Mouse (Mus musculus) layer of hippocampus, postnatal 25 days (tissue): ENCODE data around the gene Creld1. TPM values are rescaled to one million over a fixed set of nuclear protein-coding genes. Genes with fewer than 3 reads are reported as not detected.

ENCODE experiments used
- DNase-seq, 2 experiments: peaks; one replicate each; pipeline ENCODE4 v3.0.0; 2022; ENCODE audit warnings: mixed read lengths in 2 of 2, low spot score in 1 of 2; ENCODE audit errors: extremely low spot score in 1 of 2
- total RNA-seq, 2 experiments: library from RNA; stranded (reverse); gene quantifications; 2 replicates each; pipeline ENCODE4 v1.2.3; 2021

Creld1 gene
- total RNA-seq, 2 experiments from 2014 or later: 104 to 117 TPM

GRCm38 (mm10) chr6:113469021-113469420, 14.1 kb upstream of the Creld1 start:
- DNase-seq: peak in 1 of 2 experiments; percentile 62

GRCm38 (mm10) chr6:113469432-113469831, 13.7 kb upstream of the Creld1 start:
- DNase-seq: peak; percentile 51 to 75

- no peak for DNase-seq
Observed at GRCm38 (mm10) chr6:113471297-113471936, 11.7 kb upstream of the Creld1 start, which contains the start of gene Il17rc. Gene Il17rc (plus strand): TSS chr6:113471427.

GRCm38 (mm10) chr6:113472061-113472460, 11.0 kb upstream of the Creld1 start:
- DNase-seq: no peak

- no peak for DNase-seq
Observed at GRCm38 (mm10) chr6:113473246-113473645, 9.9 kb upstream of the Creld1 start.

GRCm38 (mm10) chr6:113473715-113474114, 9.4 kb upstream of the Creld1 start:
- DNase-seq: no peak

GRCm38 (mm10) chr6:113477353-113477752, 5.7 kb upstream of the Creld1 start:
- DNase-seq: no peak

- no peak for DNase-seq
Observed at GRCm38 (mm10) chr6:113478906-113479305, 4.2 kb upstream of the Creld1 start.

- DNase-seq: no peak
Observed at GRCm38 (mm10) chr6:113480555-113481373, 2.3 kb upstream of the Creld1 start.

- DNase-seq: peak in 1 of 2 experiments; percentile 41
Observed at GRCm38 (mm10) chr6:113482477-113483099, 509 bp upstream of the Creld1 start.

- no peak for DNase-seq
Observed at GRCm38 (mm10) chr6:113483729-113484128, 632 bp downstream of the Creld1 start.

GRCm38 (mm10) chr6:113487125-113487576, 4.1 kb downstream of the Creld1 start:
- DNase-seq: no peak

GRCm38 (mm10) chr6:113489410-113489809, 6.3 kb downstream of the Creld1 start:
- DNase-seq: no peak

GRCm38 (mm10) chr6:113492101-113492864, 9.2 kb downstream of the Creld1 start:
- DNase-seq: peak; percentile 34 to 37

GRCm38 (mm10) chr6:113494258-113494788, 11.2 kb downstream of the Creld1 start:
- peak; percentile 68 to 69 for DNase-seq

GRCm38 (mm10) chr6:113495071-113495675, 12.1 kb downstream of the Creld1 start:
- no peak for DNase-seq

- no peak for DNase-seq
Observed at GRCm38 (mm10) chr6:113499346-113499745, 16.2 kb downstream of the Creld1 start.

GRCm38 (mm10) chr6:113501388-113502084, 18.4 kb downstream of the Creld1 start, which contains the start of gene Prrt3:
Gene Prrt3 (minus strand): TSS chr6:113501931.
- peak; percentile 60 to 66 for DNase-seq

GRCm38 (mm10) chr6:113502801-113503200, 19.7 kb downstream of the Creld1 start:
- no peak for DNase-seq
